Mouse (Mus musculus) brain, embryonic 14.5 days (tissue): ENCODE measurements at regions not wholly inside any gene's neighbourhood (a gene's known extent, or its start where the extent isn't known, plus 50 kb on each side); places are given as distances from the start of the nearest gene placed in this dataset.

Experiments used
- DNase-seq: peaks from one replicate; pipeline ENCODE4 v3.0.0-alpha.2; 2011; ENCODE audit warnings: low read depth
- CTCF ChIP-seq: fragments of 200-500 bp; IDR thresholded peaks from 2 replicates; pipeline ENCODE4 v1.5.1; 2012; ENCODE audit warnings: inconsistent platforms, mild to moderate bottlenecking, moderate library complexity, borderline replicate concordance; ENCODE audit not compliant: insufficient read depth, insufficient read length; ENCODE audit errors: extremely low read depth
- POLR2A ChIP-seq: fragments of 200-500 bp; IDR thresholded peaks from 2 replicates; pipeline ENCODE4 v1.6.1; 2012; ENCODE audit warnings: mild to moderate bottlenecking, inconsistent platforms, borderline replicate concordance; ENCODE audit not compliant: poor library complexity, insufficient read depth, insufficient read length, severe bottlenecking; ENCODE audit errors: extremely low read depth

DNA sequence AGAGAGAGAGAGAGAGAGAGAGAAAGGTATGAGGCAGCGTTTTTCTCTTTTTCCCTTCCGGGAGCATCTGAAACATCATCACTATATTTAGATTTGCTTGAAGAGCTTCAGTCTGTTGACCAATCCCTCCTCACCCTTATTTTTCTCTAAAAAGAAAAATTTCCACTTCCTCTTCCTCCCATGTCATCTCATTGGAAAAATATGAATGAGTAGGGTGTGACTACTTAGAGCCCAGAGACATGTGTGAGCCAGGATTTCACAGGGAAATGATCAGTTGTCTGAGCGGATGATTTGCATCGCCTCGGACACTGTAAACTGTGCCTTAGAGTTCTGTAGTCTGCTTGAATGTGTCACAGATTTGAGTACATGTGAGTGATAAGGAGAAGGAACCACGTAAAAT is 111.3 kb upstream of the Ptger4 start:
- TF ChIP-seq POLR2A (no peak), CTCF (no peak)
- DNase-seq, result no peak

GRCm38 (mm10) chr15:5354328-5354727 is 110.3 kb upstream of the Ptger4 start:
- TF ChIP-seq CTCF, result no peak
- no peak for TF ChIP-seq POLR2A
- DNase-seq, result peak; percentile 31

GRCm38 (mm10) chr15:5348881-5349280 is 104.9 kb upstream of the Ptger4 start:
- no peak for DNase-seq
- TF ChIP-seq POLR2A (no peak), CTCF (no peak)

- DNase-seq, result no peak
- TF ChIP-seq POLR2A (no peak), CTCF (no peak)
Measured at GRCm38 (mm10) chr15:5347674-5348073, 103.7 kb upstream of the Ptger4 start.

- TF ChIP-seq POLR2A (no peak), CTCF (no peak)
- DNase-seq, result no peak
Measured at GRCm38 (mm10) chr15:5346955-5347354, 103.0 kb upstream of the Ptger4 start.

DNA sequence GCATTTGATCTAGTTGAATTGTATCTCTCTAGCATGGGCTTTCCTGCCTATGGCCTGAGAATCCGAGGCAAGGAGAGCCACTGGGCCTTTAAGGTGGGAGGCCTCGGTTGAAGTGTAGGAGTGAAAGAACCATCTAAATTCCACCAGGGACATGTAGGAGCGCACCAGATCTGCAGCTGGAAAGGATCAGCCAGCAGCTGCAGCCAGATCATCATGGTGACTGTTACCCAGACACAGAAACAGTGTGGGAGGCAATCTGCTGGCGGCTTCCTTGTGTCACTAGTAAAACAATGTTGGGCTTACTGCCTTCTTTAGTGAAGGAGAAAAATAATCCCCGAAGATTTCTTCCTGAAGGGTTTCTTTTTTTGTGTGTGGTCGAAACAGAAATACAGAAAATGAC is 99.8 kb upstream of the Ptger4 start:
- TF ChIP-seq CTCF (no peak), POLR2A (no peak)
- DNase-seq, result no peak

DNA sequence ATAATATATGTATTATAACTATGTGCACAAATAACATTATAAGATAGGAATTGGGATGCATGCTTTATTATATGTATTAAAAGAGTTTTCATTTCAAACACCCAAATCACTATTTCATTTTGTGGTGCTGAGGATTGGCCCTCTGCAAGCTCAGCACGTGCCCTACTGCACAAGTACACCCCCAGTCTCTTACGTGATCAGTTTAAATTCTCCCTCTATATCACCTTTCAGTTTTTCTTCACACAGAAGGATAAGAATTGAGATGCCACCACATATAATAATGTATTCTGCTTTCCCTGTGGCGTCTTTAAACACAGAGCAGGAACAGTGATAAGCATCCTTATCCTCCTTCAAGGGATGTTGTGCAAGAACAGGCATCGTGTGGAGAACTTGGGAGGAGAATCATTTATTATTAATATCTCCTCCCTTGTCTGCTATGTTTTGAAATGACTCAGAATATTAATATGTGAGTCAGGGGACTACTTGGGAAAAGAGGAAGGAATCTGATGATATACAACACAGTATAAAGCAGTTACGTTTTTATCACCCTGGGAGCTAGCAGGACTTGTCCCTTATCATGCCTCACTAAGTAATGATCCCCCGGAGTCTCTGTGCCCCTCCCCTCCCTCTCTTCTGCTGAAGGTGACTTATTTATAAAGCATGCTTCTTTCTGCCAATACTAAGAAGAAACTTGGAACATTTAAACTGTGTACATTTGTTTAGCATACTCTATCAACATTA is 91.7 kb upstream of the Ptger4 start:
- peak; percentile 5 for DNase-seq
- no peak for TF ChIP-seq POLR2A
- TF ChIP-seq CTCF, result no peak

DNA sequence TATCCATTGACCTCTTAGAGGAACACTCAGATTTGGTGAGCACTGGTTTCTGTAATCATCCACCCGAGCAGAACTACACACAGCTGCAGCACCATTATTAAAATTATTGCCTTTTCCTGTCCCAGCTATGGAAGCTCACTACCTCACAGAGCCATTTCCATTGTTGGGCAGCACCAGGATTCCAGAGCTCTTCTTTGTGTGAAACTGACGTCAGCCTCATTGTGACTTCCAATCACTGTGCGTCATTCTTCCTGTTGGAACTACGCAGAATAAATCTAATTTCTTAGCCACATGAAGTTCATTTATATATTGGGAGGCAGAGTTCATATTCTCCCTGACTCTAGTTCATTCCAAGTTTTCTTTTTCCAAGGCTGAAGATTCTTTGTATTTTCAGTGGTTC is 83.0 kb upstream of the Ptger4 start:
- TF ChIP-seq POLR2A, result no peak
- no peak for TF ChIP-seq CTCF
- DNase-seq, result no peak

GRCm38 (mm10) chr15:5321691-5322090 is 77.7 kb upstream of the Ptger4 start:
- DNase-seq, result no peak
- TF ChIP-seq POLR2A, result no peak
- TF ChIP-seq CTCF, result no peak

DNA sequence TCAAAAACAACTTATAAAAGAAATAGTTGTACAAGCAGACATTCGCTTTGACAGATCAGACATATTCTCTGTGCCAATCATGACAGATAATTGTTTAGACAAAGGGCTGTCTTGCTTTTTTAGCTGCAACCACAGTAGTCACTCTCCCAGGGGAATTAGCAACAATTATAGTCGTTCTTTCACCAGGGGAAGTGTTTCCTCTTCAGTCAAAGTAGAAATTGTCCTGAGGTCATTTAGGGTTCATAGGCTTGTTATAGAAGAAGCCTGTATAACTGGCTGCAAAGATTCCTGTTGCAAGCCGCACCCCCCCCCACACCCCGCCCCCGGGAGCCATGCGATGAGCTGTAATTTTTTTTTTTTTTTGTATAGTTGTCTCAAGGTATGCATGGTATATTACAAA is 68.2 kb upstream of the Ptger4 start:
- no peak for TF ChIP-seq POLR2A
- no peak for TF ChIP-seq CTCF
- peak; percentile 2 for DNase-seq

GRCm38 (mm10) chr15:5310035-5310434 is 66.0 kb upstream of the Ptger4 start:
- no peak for DNase-seq
- TF ChIP-seq POLR2A (no peak), CTCF (no peak)

GRCm38 (mm10) chr15:5302403-5302802 is 58.4 kb upstream of the Ptger4 start:
- no peak for TF ChIP-seq CTCF
- no peak for TF ChIP-seq POLR2A
- DNase-seq, result no peak
